Mouse (Mus musculus) adrenal gland, postnatal 14 days (tissue): ENCODE results near the gene Gm10720. TPM values are rescaled to one million over a fixed set of nuclear protein-coding genes. Genes with fewer than 3 reads are reported as not detected.
"Not testable (repeated sequence)": the region's sequence is repeated elsewhere in the genome, so short reads cannot be mapped to it uniquely, and the experiment has no call there.

Source experiments
- DNase-seq: peaks from one replicate; pipeline ENCODE4 v3.0.0; 2021; ENCODE audit warnings: mixed read lengths
- long read RNA-seq, 2 experiments: library from polyadenylated mRNA; stranded (forward); transcript quantifications; one replicate each; pipeline ENCODE4 v2.0.0; 2021
- total RNA-seq: library from RNA; stranded (reverse); gene quantifications from 2 replicates; pipeline ENCODE4 v1.2.3, GENCODE M21; 2021

The Gm10720 gene
- total RNA-seq, result not detected in 2 replicates
- long read RNA-seq, experiment 1, result 0 reads
- long read RNA-seq, experiment 2, result 0 reads

- not testable (repeated sequence) for DNase-seq
These were observed at the start of gene Gm10720 for GRCm38 (mm10) chr9:3015354-3015753. Gene Gm10720 (plus strand): TSS chr9:3015654.

DNA sequence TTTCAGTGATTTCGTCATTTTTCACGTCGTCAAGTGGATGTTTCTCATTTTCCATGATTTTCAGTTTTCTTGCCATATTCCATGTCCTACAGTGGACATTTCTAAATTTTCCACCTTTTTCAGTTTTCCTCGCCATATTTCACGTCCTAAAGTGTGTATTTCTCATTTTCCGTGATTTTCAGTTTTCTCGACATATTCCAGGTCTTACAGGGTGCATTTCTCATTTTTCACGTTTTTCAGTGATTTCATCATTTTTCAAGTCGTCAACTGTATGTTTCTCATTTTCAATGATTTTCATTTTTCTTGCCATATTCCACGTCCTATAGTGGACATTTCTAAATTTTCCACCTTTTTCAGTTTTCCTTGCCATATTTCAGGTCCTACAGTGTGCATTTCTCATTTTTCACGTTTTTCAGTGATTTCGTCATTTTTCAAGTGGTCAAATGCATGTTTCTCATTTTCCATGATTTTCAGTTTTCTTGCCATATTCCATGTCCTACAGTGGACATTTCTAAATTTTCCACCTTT, 14.9 kb upstream of the Gm10720 start, which contains the start of gene Gm10722:
Gene Gm10722 (plus strand): TSS at position 478 of the 528 bp plus-strand sequence.
- DNase-seq, result not testable (repeated sequence)

DNA sequence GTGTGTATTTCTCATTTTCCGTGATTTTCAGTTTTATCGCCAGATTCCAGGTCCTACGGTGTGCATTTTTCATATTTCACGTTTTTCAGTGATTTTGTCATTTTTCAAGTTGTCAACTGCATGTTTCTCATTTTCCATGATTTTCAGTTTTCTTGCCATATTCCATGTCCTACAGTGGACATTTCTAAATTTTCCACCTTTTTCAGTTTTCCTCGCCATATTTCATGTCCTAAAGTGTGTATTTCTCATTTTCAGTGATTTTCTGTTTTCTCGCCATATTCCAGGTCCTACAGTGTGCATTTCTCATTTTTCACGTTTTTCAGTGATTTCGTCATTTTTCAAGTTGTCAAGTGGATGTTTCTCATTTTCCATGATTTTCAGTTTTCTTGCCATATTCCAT, 14.4 kb upstream of the Gm10720 start:
- DNase-seq, result not testable (repeated sequence)

DNA sequence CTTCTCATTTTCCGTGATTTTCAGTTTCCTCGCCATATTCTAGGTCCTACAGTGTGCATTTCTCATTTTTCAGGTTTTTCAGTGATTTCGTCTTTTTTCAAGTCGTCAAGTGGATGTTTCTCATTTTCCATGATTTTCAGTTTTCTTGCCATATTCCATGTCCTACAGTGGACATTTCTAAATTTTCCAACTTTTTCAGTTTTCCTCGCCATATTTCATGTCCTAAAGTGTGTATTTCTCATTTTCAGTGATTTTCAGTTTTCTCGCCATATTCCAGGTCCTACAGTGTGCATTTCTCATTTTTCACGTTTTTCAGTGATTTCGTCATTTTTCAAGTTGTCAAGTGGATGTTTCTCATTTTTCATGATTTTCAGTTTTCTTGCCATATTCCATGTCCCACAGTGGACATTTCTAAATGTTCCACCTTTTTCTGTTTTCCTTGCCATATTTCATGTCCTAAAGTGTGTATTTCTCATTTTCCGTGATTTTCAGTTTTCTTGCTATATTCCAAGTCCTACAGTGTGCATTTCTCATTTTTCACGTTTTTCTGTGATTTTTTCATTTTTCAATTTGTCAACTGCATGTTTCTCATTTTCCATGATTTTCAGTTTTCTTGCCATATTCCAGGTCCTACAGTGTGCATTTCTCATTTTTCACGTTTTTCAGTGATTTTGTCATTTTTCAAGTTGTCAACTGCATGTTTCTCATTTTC, 13.3 kb upstream of the Gm10720 start:
- DNase-seq, result peak; percentile 85

GRCm38 (mm10) chr9:3002794-3003396, 12.6 kb upstream of the Gm10720 start, which contains the start of gene Gm11168:
Gene Gm11168 (plus strand): TSS chr9:3003346.
- not testable (repeated sequence) for DNase-seq

GRCm38 (mm10) chr9:3006179-3006578, 9.3 kb upstream of the Gm10720 start:
- not testable (repeated sequence) for DNase-seq

GRCm38 (mm10) chr9:3006636-3007035, 8.8 kb upstream of the Gm10720 start:
- DNase-seq, result not testable (repeated sequence)

GRCm38 (mm10) chr9:3007272-3007671, 8.2 kb upstream of the Gm10720 start:
- DNase-seq, result not testable (repeated sequence)

DNA sequence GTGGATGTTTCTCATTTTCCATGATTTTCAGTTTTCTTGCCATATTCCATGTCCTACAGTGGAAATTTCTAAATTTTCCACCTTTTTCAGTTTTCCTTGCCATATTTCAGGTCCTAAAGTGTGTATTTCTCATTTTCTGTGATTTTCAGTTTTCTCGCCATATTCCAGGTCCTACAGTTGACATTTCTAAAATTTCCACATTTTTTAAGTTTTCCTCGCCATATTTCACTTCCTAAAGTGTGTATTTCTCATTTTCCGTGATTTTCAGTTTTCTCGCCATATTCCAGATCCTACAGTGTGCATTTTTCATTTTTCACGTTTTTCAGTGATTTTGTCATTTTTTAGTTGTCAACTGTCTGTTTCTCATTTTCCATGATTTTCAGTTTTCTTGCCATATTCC, 6.1 kb upstream of the Gm10720 start:
- DNase-seq, result not testable (repeated sequence)

- not testable (repeated sequence) for DNase-seq
These were observed 3.3 kb upstream of the Gm10720 start for GRCm38 (mm10) chr9:3012054-3012621.

- not testable (repeated sequence) for DNase-seq
These were observed 2.6 kb upstream of the Gm10720 start, which contains the start of gene Gm10721 for GRCm38 (mm10) chr9:3012733-3013279. Gene Gm10721 (plus strand): TSS chr9:3013140.

- not testable (repeated sequence) for DNase-seq
These were observed 442 bp downstream of the Gm10720 start for GRCm38 (mm10) chr9:3015896-3016295.

DNA sequence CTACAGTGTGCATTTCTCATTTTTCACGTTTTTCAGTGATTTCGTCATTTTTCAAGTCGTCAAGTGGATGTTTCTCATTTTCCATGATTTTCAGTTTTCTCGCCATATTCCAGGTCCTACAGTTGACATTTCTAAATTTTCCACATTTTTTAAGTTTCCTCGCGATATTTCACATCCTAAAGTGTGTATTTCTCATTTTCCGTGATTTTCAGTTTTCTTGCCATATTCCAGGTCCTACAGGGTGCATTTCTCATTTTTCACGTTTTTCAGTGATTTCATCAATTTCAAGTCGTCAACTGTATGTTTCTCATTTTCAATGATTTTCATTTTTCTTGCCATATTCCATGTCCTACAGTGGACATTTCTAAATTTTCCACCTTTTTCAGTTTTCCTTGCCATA, 1.7 kb downstream of the Gm10720 start, which contains the start of gene Gm10719:
Gene Gm10719 (plus strand): TSS at position 301 of the 400 bp plus-strand sequence.
- not testable (repeated sequence) for DNase-seq

- peak; percentile 50 for DNase-seq
These were observed 3.5 kb downstream of the Gm10720 start for GRCm38 (mm10) chr9:3018944-3019343.

DNA sequence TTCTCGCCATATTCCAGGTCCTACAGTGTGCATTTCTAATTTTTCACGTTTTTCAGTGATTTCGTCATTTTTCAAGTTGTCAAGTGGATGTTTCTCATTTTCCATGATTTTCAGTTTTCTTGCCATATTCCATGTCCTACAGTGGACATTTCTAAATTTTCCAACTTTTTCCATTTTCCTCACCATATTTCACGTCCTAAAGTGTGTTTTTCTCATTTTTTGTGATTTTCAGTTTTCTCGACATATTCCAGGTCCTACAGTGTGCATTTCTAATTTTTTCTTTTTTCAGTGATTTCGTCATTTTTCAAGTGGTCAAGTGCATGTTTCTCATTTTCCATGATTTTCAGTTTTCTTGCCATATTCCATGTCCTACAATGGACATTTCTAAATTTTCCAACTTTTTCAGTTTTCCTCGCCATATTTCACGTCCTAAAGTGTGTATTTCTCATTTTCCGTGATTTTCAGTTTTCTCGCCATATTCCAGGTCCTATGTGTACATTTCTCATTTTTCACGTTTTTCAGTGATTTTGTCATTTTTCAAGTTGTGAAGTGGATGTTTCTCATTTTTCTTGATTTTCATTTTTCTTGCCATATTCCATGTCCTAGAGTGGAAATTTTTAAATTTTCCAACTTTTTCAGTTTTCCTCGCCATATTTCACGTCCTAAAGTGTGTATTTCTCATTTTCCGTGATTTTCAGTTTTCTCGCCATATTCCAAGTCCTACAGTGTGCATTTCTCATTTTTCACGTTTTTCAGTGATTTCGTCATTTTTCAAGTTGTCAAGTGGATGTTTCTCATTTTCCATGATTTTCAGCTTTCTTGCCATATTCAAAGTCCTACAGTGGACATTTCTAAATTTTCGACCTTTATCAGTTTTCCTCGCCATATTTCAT, 4.6 kb downstream of the Gm10720 start:
- DNase-seq, result peak; percentile 58

DNA sequence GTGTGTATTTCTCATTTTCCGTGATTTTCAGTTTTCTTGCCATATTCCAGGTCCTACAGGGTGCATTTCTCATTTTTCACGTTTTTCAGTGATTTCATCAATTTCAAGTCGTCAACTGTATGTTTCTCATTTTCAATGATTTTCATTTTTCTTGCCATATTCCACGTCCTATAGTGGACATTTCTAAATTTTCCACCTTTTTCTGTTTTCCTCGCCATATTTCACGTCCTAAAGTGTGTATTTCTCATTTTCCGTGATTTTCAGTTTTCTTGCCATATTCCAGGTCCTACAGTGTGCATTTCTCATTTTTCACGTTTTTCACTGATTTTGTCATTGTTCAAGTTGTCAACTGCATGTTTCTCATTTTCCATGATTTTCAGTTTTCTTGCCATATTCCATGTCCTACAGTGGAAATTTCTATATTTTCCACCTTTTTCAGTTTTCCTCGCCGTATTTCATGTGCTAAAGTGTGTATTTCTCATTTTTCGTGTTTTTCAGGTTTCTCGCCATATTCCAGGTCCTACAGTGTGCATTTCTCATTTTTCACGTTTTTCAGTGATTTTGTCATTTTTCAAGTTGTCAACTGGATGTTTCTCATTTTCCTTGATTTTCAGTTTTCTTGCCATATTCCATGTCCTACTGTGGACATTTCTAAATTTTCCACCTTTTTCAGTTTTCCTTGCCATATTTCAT, 7.0 kb downstream of the Gm10720 start:
- DNase-seq, result not testable (repeated sequence)

DNA sequence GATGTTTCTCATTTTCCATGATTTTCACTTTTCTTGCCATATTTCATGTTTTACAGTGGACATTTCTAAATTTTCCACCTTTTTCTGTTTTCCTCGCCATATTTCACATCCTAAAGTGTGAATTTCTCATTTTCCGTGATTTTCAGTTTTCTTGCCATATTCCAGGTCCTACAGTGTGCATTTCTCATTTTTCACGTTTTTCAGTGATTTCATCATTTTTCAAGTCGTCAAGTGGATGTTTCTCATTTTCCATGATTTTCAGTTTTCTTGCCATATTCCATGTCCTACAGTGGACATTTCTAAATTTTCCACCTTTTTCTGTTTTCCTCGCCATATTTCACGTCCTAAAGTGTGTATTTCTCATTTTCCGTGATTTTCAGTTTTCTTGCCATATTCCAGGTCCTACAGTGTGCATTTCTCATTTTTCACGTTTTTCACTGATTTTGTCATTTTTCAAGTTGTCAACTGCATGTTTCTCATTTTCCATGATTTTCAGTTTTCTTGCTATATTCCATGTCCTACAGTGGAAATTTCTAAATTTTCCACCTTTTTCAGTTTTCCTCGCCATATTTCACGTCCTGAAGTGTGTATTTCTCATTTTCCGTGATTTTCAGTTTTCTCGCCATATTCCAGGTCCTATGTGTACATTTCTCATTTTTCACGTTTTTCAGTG, 8.0 kb downstream of the Gm10720 start, which contains the start of gene Gm10718:
Gene Gm10718 (plus strand): TSS at position 236 of the 673 bp plus-strand sequence.
- DNase-seq, result not testable (repeated sequence)

DNA sequence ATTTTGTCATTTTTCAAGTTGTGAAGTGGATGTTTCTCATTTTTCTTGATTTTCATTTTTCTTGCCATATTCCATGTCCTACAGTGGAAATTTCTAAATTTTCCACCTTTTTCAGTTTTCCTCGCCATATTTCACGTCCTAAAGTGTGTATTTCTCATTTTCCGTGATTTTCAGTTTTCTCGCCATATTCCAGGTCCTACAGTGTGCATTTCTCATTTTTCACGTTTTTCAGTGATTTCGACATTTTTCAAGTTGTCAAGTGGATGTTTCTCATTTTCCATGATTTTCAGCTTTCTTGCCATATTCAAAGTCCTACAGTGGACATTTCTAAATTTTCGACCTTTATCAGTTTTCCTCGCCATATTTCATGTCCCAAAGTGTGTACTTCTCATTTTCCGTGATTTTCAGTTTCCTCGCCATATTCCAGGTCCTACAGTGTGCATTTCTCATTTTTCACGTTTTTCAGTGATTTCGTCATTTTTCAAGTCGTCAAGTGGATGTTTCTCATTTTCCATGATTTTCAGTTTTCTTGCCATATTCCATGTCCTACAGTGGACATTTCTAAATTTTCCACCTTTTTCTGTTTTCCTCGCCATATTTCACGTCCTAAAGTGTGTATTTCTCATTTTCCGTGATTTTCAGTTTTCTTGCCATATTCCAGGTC, 8.7 kb downstream of the Gm10720 start:
- DNase-seq, result not testable (repeated sequence)

- DNase-seq, result not testable (repeated sequence)
These were observed 9.5 kb downstream of the Gm10720 start, which contains the start of gene Gm10717 for GRCm38 (mm10) chr9:3024912-3025467. Gene Gm10717 (plus strand): TSS chr9:3025417.
